Mouse (Mus musculus) left cerebral cortex, postnatal 36 days (tissue): ENCODE results near the gene Slc15a1. TPM values are rescaled to one million over a fixed set of nuclear protein-coding genes. Genes with fewer than 3 reads are reported as not detected.
"Not testable (repeated sequence)": the region's sequence is repeated elsewhere in the genome, so short reads cannot be mapped to it uniquely, and the experiment has no call there.

Source experiments
- DNase-seq, 2 experiments: peaks; one replicate each; pipeline ENCODE4 v3.0.0; 2021 to 2022; ENCODE audit warnings: low spot score in 2 of 2, mixed read lengths in 1 of 2
- intact Hi-C: fragments of 180-260 bp; cut with DNase I; formaldehyde crosslinking; loops from one replicate; pipeline ENCODE4 v1.15.1; 2025
- total RNA-seq, 2 experiments: library from RNA; stranded (reverse); gene quantifications; 2 replicates each; pipeline ENCODE4 v1.2.3; 2021

The Slc15a1 gene
- total RNA-seq, 2 experiments from 2014 or later, result not detected

- no peak for DNase-seq
- intact Hi-C loops, result no loop called here
Measured at GRCm38 (mm10) chr14:121423341-121423751, 81.7 kb downstream of the Slc15a1 start.

- intact Hi-C loops, result no loop called here
Measured at GRCm38 (mm10) chr14:121422664-121423340, 82.2 kb downstream of the Slc15a1 start.

GRCm38 (mm10) chr14:121422000-121422399, 83.1 kb downstream of the Slc15a1 start:
- no peak for DNase-seq
- intact Hi-C loops, result no loop called here

More at GRCm38 (mm10) chr14:121422664-121423340, 82.2 kb downstream of the Slc15a1 start:
- no peak for DNase-seq

GRCm38 (mm10) chr14:121417594-121417993, 87.5 kb downstream of the Slc15a1 start:
- intact Hi-C loops, result no loop called here
- no peak for DNase-seq

GRCm38 (mm10) chr14:121416626-121417319, 88.3 kb downstream of the Slc15a1 start:
- no peak for DNase-seq
- intact Hi-C loops, result no loop called here

- intact Hi-C loops, result no loop called here
Measured at GRCm38 (mm10) chr14:121414635-121415241, 90.3 kb downstream of the Slc15a1 start.

GRCm38 (mm10) chr14:121413726-121414125, 91.3 kb downstream of the Slc15a1 start:
- intact Hi-C loops, DNase-seq: not testable (repeated sequence)

More at GRCm38 (mm10) chr14:121414635-121415241, 90.3 kb downstream of the Slc15a1 start:
- DNase-seq, result no peak

Other genes with a start within 250 kb of the Slc15a1 start
- gene Stk24, start 125.2 kb downstream of the Slc15a1 start, total RNA-seq, result 10 to 100 TPM; 59.9 to 60.6 TPM